Mouse (Mus musculus): ENCODE results near the gene Gm10190. TPM values are rescaled to one million over a fixed set of nuclear protein-coding genes. Genes with fewer than 3 reads are reported as not detected.

Gene Gm10190
- polyA plus RNA-seq (2012; rRNA removed) (1.0 and 2.8 TPM in 2 replicates), polyA plus RNA-seq (2014; fragmentation: Nextera tagmentation; extraction: Ambion mirVana) (2.1 and 2.2 TPM in 2 replicates)

- DNase-seq (ENCODE audit: low spot score), result peak; percentile 91
- H3K27me3 ChIP-seq (ENCODE audit: control insufficient read depth, insufficient read depth, low read length), result no peaks in the 10 kb centered on the region
- H3K9ac ChIP-seq (ENCODE audit: low read depth, low read length, severe bottlenecking), result peak within 1 kb of the TSS; percentile 87
- H3K9me3 ChIP-seq (ENCODE audit: control insufficient read depth, low read length), result no peaks in the 10 kb centered on the region
- H3K27ac ChIP-seq (replicated peaks; ENCODE audit: low read depth, low read length), result peak within 1 kb of the TSS; percentile 76
- peaks cover 9% of the 10 kb centered on the region; the same call in 1 of the 2 replicates for H3K4me1 ChIP-seq (ENCODE audit: control insufficient read depth, insufficient read depth, low read length)
- no peaks in the 10 kb centered on the region for H3K36me3 ChIP-seq (ENCODE audit: control insufficient read depth, insufficient read depth, low read length)
- peak within 1 kb of the TSS; percentile 41 for H3K4me3 ChIP-seq (replicated peaks; ENCODE audit: low read length)
- H3K4me2 ChIP-seq (replicated peaks; ENCODE audit: low read depth, low read length, severe bottlenecking), result peak within 1 kb of the TSS; percentile 87
- 4% methylated on average over 51 of the region's 102 CpGs for WGBS
- peak; percentile 96 for TF ChIP-seq POLR2A (IDR thresholded peaks at IDR 0.05; ENCODE audit: borderline replicate concordance, extremely low read depth, insufficient read depth, insufficient read length)
- ATAC-seq (ENCODE audit: low FRiP score, low read depth), result peak; percentile 98
Measured at GRCm38 (mm10) chr17:80372989-80373725, at the start of gene Gm10190. Gene Gm10190 (minus strand): TSS chr17:80373541.

- Histone ChIP-seq H3K9me3 (ENCODE audit: control insufficient read depth, low read length) (no peaks in the 10 kb centered on the region), H3K4me2 (replicated peaks; ENCODE audit: low read depth, low read length, severe bottlenecking) (no peak overlapping the region), H3K27me3 (ENCODE audit: control insufficient read depth, insufficient read depth, low read length) (no peaks in the 10 kb centered on the region), H3K4me3 (replicated peaks; ENCODE audit: low read length) (no peak overlapping the region), H3K36me3 (ENCODE audit: control insufficient read depth, insufficient read depth, low read length) (peaks cover 55% of the 10 kb centered on the region), H3K9ac (ENCODE audit: low read depth, low read length, severe bottlenecking) (no peak overlapping the region), H3K27ac (replicated peaks; ENCODE audit: low read depth, low read length) (no peak overlapping the region), H3K4me1 (ENCODE audit: control insufficient read depth, insufficient read depth, low read length) (no peaks in the 10 kb centered on the region)
- no peak for TF ChIP-seq POLR2A (IDR thresholded peaks at IDR 0.05; ENCODE audit: borderline replicate concordance, extremely low read depth, insufficient read depth, insufficient read length)
- WGBS, result 84% methylated on average over 1 of the region's 1 CpGs
- DNase-seq (ENCODE audit: low spot score), result no peak
- no peak for ATAC-seq (ENCODE audit: low FRiP score, low read depth)
Measured at GRCm38 (mm10) chr17:80420998-80421397, 47.7 kb upstream of the Gm10190 start.

- Histone ChIP-seq H3K4me1 (ENCODE audit: control insufficient read depth, insufficient read depth, low read length) (no peaks in the 10 kb centered on the region), H3K27ac (replicated peaks; ENCODE audit: low read depth, low read length) (no peak overlapping the region), H3K27me3 (ENCODE audit: control insufficient read depth, insufficient read depth, low read length) (no peaks in the 10 kb centered on the region), H3K9ac (ENCODE audit: low read depth, low read length, severe bottlenecking) (no peak overlapping the region), H3K9me3 (ENCODE audit: control insufficient read depth, low read length) (no peaks in the 10 kb centered on the region), H3K36me3 (ENCODE audit: control insufficient read depth, insufficient read depth, low read length) (peaks cover 67% of the 10 kb centered on the region), H3K4me2 (replicated peaks; ENCODE audit: low read depth, low read length, severe bottlenecking) (no peak overlapping the region), H3K4me3 (replicated peaks; ENCODE audit: low read length) (no peak overlapping the region)
- DNase-seq (ENCODE audit: low spot score) (no peak), ATAC-seq (ENCODE audit: low FRiP score, low read depth) (no peak)
- 91% methylated on average over 10 of the region's 10 CpGs for WGBS
- no peak for TF ChIP-seq POLR2A (IDR thresholded peaks at IDR 0.05; ENCODE audit: borderline replicate concordance, extremely low read depth, insufficient read depth, insufficient read length)
Measured at GRCm38 (mm10) chr17:80418572-80419210, 45.4 kb upstream of the Gm10190 start.

- Histone ChIP-seq H3K27ac (replicated peaks; ENCODE audit: low read depth, low read length) (no peak overlapping the region), H3K27me3 (ENCODE audit: control insufficient read depth, insufficient read depth, low read length) (no peaks in the 10 kb centered on the region), H3K9ac (ENCODE audit: low read depth, low read length, severe bottlenecking) (no peak overlapping the region), H3K4me3 (replicated peaks; ENCODE audit: low read length) (no peak overlapping the region), H3K4me2 (replicated peaks; ENCODE audit: low read depth, low read length, severe bottlenecking) (no peak overlapping the region), H3K4me1 (ENCODE audit: control insufficient read depth, insufficient read depth, low read length) (no peaks in the 10 kb centered on the region), H3K36me3 (ENCODE audit: control insufficient read depth, insufficient read depth, low read length) (peaks cover 84% of the 10 kb centered on the region), H3K9me3 (ENCODE audit: control insufficient read depth, low read length) (no peaks in the 10 kb centered on the region)
- DNase-seq (ENCODE audit: low spot score) (no peak), ATAC-seq (ENCODE audit: low FRiP score, low read depth) (no peak)
- no peak for TF ChIP-seq POLR2A (IDR thresholded peaks at IDR 0.05; ENCODE audit: borderline replicate concordance, extremely low read depth, insufficient read depth, insufficient read length)
- 72% methylated on average over 1 of the region's 1 CpGs for WGBS
Measured at GRCm38 (mm10) chr17:80411182-80411581, 37.8 kb upstream of the Gm10190 start.

GRCm38 (mm10) chr17:80398243-80398642, 24.9 kb upstream of the Gm10190 start:
- H3K36me3 ChIP-seq (ENCODE audit: control insufficient read depth, insufficient read depth, low read length), result peaks cover 44% of the 10 kb centered on the region

More at GRCm38 (mm10) chr17:80398243-80398642, 24.9 kb upstream of the Gm10190 start:
- TF ChIP-seq POLR2A (IDR thresholded peaks at IDR 0.05; ENCODE audit: borderline replicate concordance, extremely low read depth, insufficient read depth, insufficient read length), result no peak
- no peak overlapping the region for H3K4me2 ChIP-seq (replicated peaks; ENCODE audit: low read depth, low read length, severe bottlenecking)
- WGBS, result 96% methylated on average over 7 of the region's 7 CpGs
- DNase-seq (ENCODE audit: low spot score) (no peak), ATAC-seq (ENCODE audit: low FRiP score, low read depth) (no peak)
- H3K27ac ChIP-seq (replicated peaks; ENCODE audit: low read depth, low read length), result no peak overlapping the region
- H3K9ac ChIP-seq (ENCODE audit: low read depth, low read length, severe bottlenecking), result no peak overlapping the region
- no peak overlapping the region for H3K4me3 ChIP-seq (replicated peaks; ENCODE audit: low read length)
- H3K4me1 ChIP-seq (ENCODE audit: control insufficient read depth, insufficient read depth, low read length), result no peaks in the 10 kb centered on the region
- no peaks in the 10 kb centered on the region for H3K27me3 ChIP-seq (ENCODE audit: control insufficient read depth, insufficient read depth, low read length)
- H3K9me3 ChIP-seq (ENCODE audit: control insufficient read depth, low read length), result no peaks in the 10 kb centered on the region

Measured in limb, embryonic 14.5 days (tissue).